ENCODE assay signal across 24 mouse cellular contexts in the genomic region with DNA sequence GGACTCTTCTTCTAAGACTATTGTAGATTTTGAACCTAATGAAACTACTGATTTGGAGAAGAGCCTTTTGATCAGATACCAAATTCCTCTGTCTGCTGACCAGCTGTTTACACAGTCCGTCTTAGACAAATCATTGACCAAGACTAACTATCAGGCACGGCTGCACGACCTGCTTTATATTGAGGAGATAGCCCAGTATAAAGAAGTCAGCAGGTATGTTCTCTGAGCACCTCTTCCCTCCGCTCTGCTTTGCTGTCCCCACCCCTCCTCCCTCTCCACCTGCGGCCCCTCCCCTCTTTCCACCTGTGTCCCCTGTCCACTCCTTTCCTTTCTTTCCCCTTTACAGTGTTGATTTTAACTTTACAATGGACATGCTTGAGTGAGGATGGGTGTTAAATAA.
DNase-seq lines count a peak whose midpoint lies in the region; ATAC-seq and TF ChIP-seq lines count a peak whose summit lies in the region.
"Had no signal": no experiment of that assay in that cellular context is flagged by ENCODE, and none has a peak within 500 bp of the region (broad histone marks: within the 10 kb centered on the region; RNA-seq: fewer than 3 reads in every experiment).

No protein-coding gene starts in this region.

- no peaks in the 10 kb centered on the region for H3K9me3 ChIP-seq in kidney, embryonic 14.5 days (ENCODE audit: control insufficient read depth, low read length)
- H3K9me3 ChIP-seq: embryonic facial prominence, embryonic 10.5 days; embryonic facial prominence, embryonic 12.5 days; forebrain, embryonic 13.5 days; forebrain, embryonic 15.5 days; G1E had no signal

- no peak for ATAC-seq in kidney, embryonic 14.5 days (ENCODE audit: low FRiP score, low TSS enrichment)
- ATAC-seq: activated CD4-positive, CD25-positive, alpha-beta regulatory T cell, adult 4 months; CD4-positive, CD25-positive, alpha-beta regulatory T cell, adult 4 months; forebrain, embryonic 13.5 days; forebrain, embryonic 15.5 days; Patski had no signal

- no peak overlapping the region for H3K4me3 ChIP-seq in kidney, adult 2 months (ENCODE audit: insufficient read depth, low read depth, low read length)
- H3K4me3 ChIP-seq in kidney, embryonic 14.5 days (ENCODE audit: low read length) = no peak overlapping the region
- H3K4me3 ChIP-seq: embryonic facial prominence, embryonic 10.5 days; embryonic facial prominence, embryonic 12.5 days; forebrain, embryonic 13.5 days; forebrain, embryonic 15.5 days had no signal

- no peak overlapping the region for H3K9ac ChIP-seq in kidney, embryonic 14.5 days (ENCODE audit: low read depth, low read length)
- H3K9ac ChIP-seq: embryonic facial prominence, embryonic 12.5 days; forebrain, embryonic 13.5 days; forebrain, embryonic 15.5 days had no signal

- peak; percentile 59 for DNase-seq in heart, adult 11 months
- DNase-seq in heart, postnatal 14 days = no peak
- peak; percentile 33 for DNase-seq in kidney, adult 2 months
- no peak for DNase-seq in kidney, postnatal 14 days
- peak; percentile 7 to 11 for DNase-seq in kidney, postnatal 36 days
- DNase-seq: adrenal gland, adult 8-10 months; adrenal gland, postnatal 14 days; adrenal gland, postnatal 36 days; B cell, adult 2 months; cerebellum, adult 11-12 months; cerebellum, adult 2 months; cerebellum, adult 9-10 months; cerebellum, postnatal 10 days; cerebellum, postnatal 25 days had no signal

- no peak for TF ChIP-seq CTCF in kidney, adult 2 months (conservative IDR thresholded peaks at IDR 0.05; ENCODE audit: insufficient read depth, insufficient read length, low read depth, low read length)

- TF ChIP-seq POLR2A in kidney, adult 2 months (IDR thresholded peaks at IDR 0.05; ENCODE audit: low read depth, low read length) = no peak

- H3K4me2 ChIP-seq in kidney, embryonic 14.5 days (replicated peaks; ENCODE audit: low read depth, low read length) = no peak overlapping the region
- H3K4me2 ChIP-seq: embryonic facial prominence, embryonic 12.5 days; forebrain, embryonic 13.5 days; forebrain, embryonic 15.5 days had no signal

- no peaks in the 10 kb centered on the region for H3K27me3 ChIP-seq in kidney, adult 2 months (replicated peaks; ENCODE audit: control insufficient read depth, insufficient read depth, low read length)
- H3K27me3 ChIP-seq in kidney, embryonic 14.5 days (ENCODE audit: control insufficient read depth, insufficient read depth, low read length) = no peaks in the 10 kb centered on the region
- H3K27me3 ChIP-seq: CH12.LX; embryonic facial prominence, embryonic 12.5 days; forebrain, embryonic 13.5 days; forebrain, embryonic 15.5 days; Patski had no signal

- WGBS in kidney, adult 2 months = 49% methylated on average over 5 of the region's 5 CpGs
- WGBS in kidney, embryonic 14.5 days = 83% methylated on average over 5 of the region's 5 CpGs

- no peak overlapping the region for H3K27ac ChIP-seq in kidney, adult 2 months (ENCODE audit: insufficient read depth, low read depth, low read length)
- no peak overlapping the region for H3K27ac ChIP-seq in kidney, embryonic 14.5 days (ENCODE audit: low read depth, low read length)
- H3K27ac ChIP-seq: embryonic facial prominence, embryonic 10.5 days; embryonic facial prominence, embryonic 12.5 days; forebrain, embryonic 13.5 days; forebrain, embryonic 15.5 days had no signal

- no peaks in the 10 kb centered on the region for H3K36me3 ChIP-seq in kidney, adult 2 months (ENCODE audit: control insufficient read depth, insufficient read depth, low read length)
- H3K36me3 ChIP-seq in kidney, embryonic 14.5 days (ENCODE audit: control insufficient read depth, insufficient read depth, low read length) = peaks cover 26% of the 10 kb centered on the region

- H3K4me1 ChIP-seq in kidney, adult 2 months (ENCODE audit: control insufficient read depth, insufficient read depth, low read length) = no peaks in the 10 kb centered on the region
- no peaks in the 10 kb centered on the region for H3K4me1 ChIP-seq in kidney, embryonic 14.5 days (ENCODE audit: control insufficient read depth, insufficient read depth, low read length)
- H3K4me1 ChIP-seq: embryonic facial prominence, embryonic 10.5 days; embryonic facial prominence, embryonic 12.5 days; forebrain, embryonic 13.5 days; forebrain, embryonic 15.5 days had no signal

- intact Hi-C loops in heart, postnatal 14 days (cut with DNase I) = no loop called here

Comparison
In these comparisons a context has a peak if more than half of its experiments do, and no peak if none do; other contexts are left out.
1. DNase-seq: peak in heart, adult 11 months (single experiment), kidney, adult 2 months (single experiment) and kidney, postnatal 36 days (2 of 2); none in heart, postnatal 14 days (0 of 2) and kidney, postnatal 14 days (single experiment).